Mouse (Mus musculus): ENCODE results near the gene Hsf2bp. TPM values are rescaled to one million over a fixed set of nuclear protein-coding genes. Genes with fewer than 3 reads are reported as not detected.

Hsf2bp gene
- polyA plus RNA-seq, 1 experiment = 0.36 TPM

- Histone ChIP-seq H3K4me1 (ENCODE audit: control insufficient read depth, insufficient read depth, low read length) (no peaks in the 10 kb centered on the region), H3K27ac (ENCODE audit: insufficient read depth, low read length) (no peak overlapping the region), H3K27me3 (ENCODE audit: control insufficient read depth, insufficient read depth, low read length) (no peaks in the 10 kb centered on the region; the same call in 1 of the 2 replicates), H3K4me3 (replicated peaks; ENCODE audit: insufficient read depth, low read depth, low read length) (no peak overlapping the region)
- no peak for DNase-seq
- TF ChIP-seq CTCF (IDR thresholded peaks at IDR 0.05; ENCODE audit: borderline replicate concordance, insufficient read depth, low read depth, low read length) (no peak), POLR2A (IDR thresholded peaks at IDR 0.05; ENCODE audit: borderline replicate concordance, insufficient read depth, low read length) (no peak)
- 88% methylated on average over 8 of the region's 8 CpGs for WGBS
Observed at GRCm38 (mm10) chr17:32016481-32016880, 19.7 kb downstream of the Hsf2bp start.

- Histone ChIP-seq H3K27me3 (ENCODE audit: control insufficient read depth, insufficient read depth, low read length) (no peaks in the 10 kb centered on the region; the same call in 1 of the 2 replicates), H3K27ac (ENCODE audit: insufficient read depth, low read length) (no peak overlapping the region), H3K4me3 (replicated peaks; ENCODE audit: insufficient read depth, low read depth, low read length) (no peak overlapping the region), H3K4me1 (ENCODE audit: control insufficient read depth, insufficient read depth, low read length) (no peaks in the 10 kb centered on the region)
- DNase-seq = no peak
- no peak for TF ChIP-seq POLR2A (IDR thresholded peaks at IDR 0.05; ENCODE audit: borderline replicate concordance, insufficient read depth, low read length)
- TF ChIP-seq CTCF (IDR thresholded peaks at IDR 0.05; ENCODE audit: borderline replicate concordance, insufficient read depth, low read depth, low read length) = no peak
Observed at GRCm38 (mm10) chr17:32013659-32014058, 22.5 kb downstream of the Hsf2bp start.

- no peak for TF ChIP-seq POLR2A (IDR thresholded peaks at IDR 0.05; ENCODE audit: borderline replicate concordance, insufficient read depth, low read length)
- no peak for TF ChIP-seq CTCF (IDR thresholded peaks at IDR 0.05; ENCODE audit: borderline replicate concordance, insufficient read depth, low read depth, low read length)
- Histone ChIP-seq H3K4me1 (ENCODE audit: control insufficient read depth, insufficient read depth, low read length) (no peaks in the 10 kb centered on the region), H3K4me3 (replicated peaks; ENCODE audit: insufficient read depth, low read depth, low read length) (no peak overlapping the region), H3K27me3 (ENCODE audit: control insufficient read depth, insufficient read depth, low read length) (no peaks in the 10 kb centered on the region; the same call in 1 of the 2 replicates), H3K27ac (ENCODE audit: insufficient read depth, low read length) (no peak overlapping the region)
- 63% methylated on average over 3 of the region's 3 CpGs for WGBS
- no peak for DNase-seq
Observed at GRCm38 (mm10) chr17:32012254-32012653, 23.9 kb downstream of the Hsf2bp start.

GRCm38 (mm10) chr17:32011694-32012093 is 24.5 kb downstream of the Hsf2bp start:
- 79% methylated on average over 6 of the region's 6 CpGs for WGBS
- no peaks in the 10 kb centered on the region; the same call in 1 of the 2 replicates for H3K27me3 ChIP-seq (ENCODE audit: control insufficient read depth, insufficient read depth, low read length)
- DNase-seq = no peak
- no peak overlapping the region for H3K27ac ChIP-seq (ENCODE audit: insufficient read depth, low read length)
- TF ChIP-seq POLR2A (IDR thresholded peaks at IDR 0.05; ENCODE audit: borderline replicate concordance, insufficient read depth, low read length) = no peak
- TF ChIP-seq CTCF (IDR thresholded peaks at IDR 0.05; ENCODE audit: borderline replicate concordance, insufficient read depth, low read depth, low read length) = no peak
- no peaks in the 10 kb centered on the region for H3K4me1 ChIP-seq (ENCODE audit: control insufficient read depth, insufficient read depth, low read length)
- no peak overlapping the region for H3K4me3 ChIP-seq (replicated peaks; ENCODE audit: insufficient read depth, low read depth, low read length)

GRCm38 (mm10) chr17:32006800-32007199 is 29.3 kb downstream of the Hsf2bp start:
- Histone ChIP-seq H3K27me3 (ENCODE audit: control insufficient read depth, insufficient read depth, low read length) (no peaks in the 10 kb centered on the region; the same call in 1 of the 2 replicates), H3K4me3 (replicated peaks; ENCODE audit: insufficient read depth, low read depth, low read length) (no peak overlapping the region), H3K27ac (ENCODE audit: insufficient read depth, low read length) (no peak overlapping the region), H3K4me1 (ENCODE audit: control insufficient read depth, insufficient read depth, low read length) (no peaks in the 10 kb centered on the region)
- DNase-seq = no peak
- 62% methylated on average over 5 of the region's 5 CpGs for WGBS
- no peak for TF ChIP-seq CTCF (IDR thresholded peaks at IDR 0.05; ENCODE audit: borderline replicate concordance, insufficient read depth, low read depth, low read length)
- no peak for TF ChIP-seq POLR2A (IDR thresholded peaks at IDR 0.05; ENCODE audit: borderline replicate concordance, insufficient read depth, low read length)

GRCm38 (mm10) chr17:32003251-32003650 is 32.9 kb downstream of the Hsf2bp start:
- H3K4me1 ChIP-seq (ENCODE audit: control insufficient read depth, insufficient read depth, low read length) = no peaks in the 10 kb centered on the region
- no peak for TF ChIP-seq CTCF (IDR thresholded peaks at IDR 0.05; ENCODE audit: borderline replicate concordance, insufficient read depth, low read depth, low read length)
- no peak for TF ChIP-seq POLR2A (IDR thresholded peaks at IDR 0.05; ENCODE audit: borderline replicate concordance, insufficient read depth, low read length)
- WGBS = 87% methylated on average over 3 of the region's 3 CpGs
- H3K27me3 ChIP-seq (ENCODE audit: control insufficient read depth, insufficient read depth, low read length) = no peaks in the 10 kb centered on the region
- DNase-seq = no peak
- H3K27ac ChIP-seq (ENCODE audit: insufficient read depth, low read length) = no peak overlapping the region
- H3K4me3 ChIP-seq (replicated peaks; ENCODE audit: insufficient read depth, low read depth, low read length) = no peak overlapping the region

GRCm38 (mm10) chr17:31998351-31998750 is 37.8 kb downstream of the Hsf2bp start:
- 93% methylated on average over 1 of the region's 1 CpGs for WGBS
- Histone ChIP-seq H3K27me3 (ENCODE audit: control insufficient read depth, insufficient read depth, low read length) (no peaks in the 10 kb centered on the region), H3K4me3 (replicated peaks; ENCODE audit: insufficient read depth, low read depth, low read length) (no peak overlapping the region), H3K4me1 (ENCODE audit: control insufficient read depth, insufficient read depth, low read length) (no peaks in the 10 kb centered on the region), H3K27ac (ENCODE audit: insufficient read depth, low read length) (no peak overlapping the region)
- no peak for DNase-seq
- TF ChIP-seq CTCF (IDR thresholded peaks at IDR 0.05; ENCODE audit: borderline replicate concordance, insufficient read depth, low read depth, low read length) = no peak
- no peak for TF ChIP-seq POLR2A (IDR thresholded peaks at IDR 0.05; ENCODE audit: borderline replicate concordance, insufficient read depth, low read length)

- H3K27ac ChIP-seq (ENCODE audit: insufficient read depth, low read length) = no peak overlapping the region
- WGBS = 64% methylated on average over 4 of the region's 4 CpGs
- no peak for DNase-seq
- H3K27me3 ChIP-seq (ENCODE audit: control insufficient read depth, insufficient read depth, low read length) = no peaks in the 10 kb centered on the region
- TF ChIP-seq POLR2A (IDR thresholded peaks at IDR 0.05; ENCODE audit: borderline replicate concordance, insufficient read depth, low read length) = no peak
- TF ChIP-seq CTCF (IDR thresholded peaks at IDR 0.05; ENCODE audit: borderline replicate concordance, insufficient read depth, low read depth, low read length) = no peak
- H3K4me3 ChIP-seq (replicated peaks; ENCODE audit: insufficient read depth, low read depth, low read length) = no peak overlapping the region
- H3K4me1 ChIP-seq (ENCODE audit: control insufficient read depth, insufficient read depth, low read length) = no peaks in the 10 kb centered on the region
Observed at GRCm38 (mm10) chr17:31996331-31996730, 39.8 kb downstream of the Hsf2bp start.
